Mouse (Mus musculus) megakaryocyte, embryonic 14.5 days (primary cell): Measurements from ENCODE around the gene Cyp27a1.

Experiments
- FLI1 ChIP-seq: IDR thresholded peaks from 2 replicates; pipeline ENCODE4 v1.6.1; 2012; ENCODE audit warnings: low read length, inconsistent platforms, mixed read lengths
- GATA1 ChIP-seq: IDR thresholded peaks from 3 replicates; pipeline ENCODE4 v1.6.1; 2012; ENCODE audit warnings: mixed read lengths, low read length, inconsistent platforms, borderline replicate concordance

GRCm38 (mm10) chr1:74709566-74709965, 3.8 kb upstream of the Cyp27a1 start:
- no peak for TF ChIP-seq FLI1
- no peak for TF ChIP-seq GATA1
